Mouse (Mus musculus): ENCODE data around the gene Tjp3. TPM values are rescaled to one million over a fixed set of nuclear protein-coding genes. Genes with fewer than 3 reads are reported as not detected.

The Tjp3 gene
- total RNA-seq, 1 experiment from 2014 or later, result 0.18 TPM

DNA sequence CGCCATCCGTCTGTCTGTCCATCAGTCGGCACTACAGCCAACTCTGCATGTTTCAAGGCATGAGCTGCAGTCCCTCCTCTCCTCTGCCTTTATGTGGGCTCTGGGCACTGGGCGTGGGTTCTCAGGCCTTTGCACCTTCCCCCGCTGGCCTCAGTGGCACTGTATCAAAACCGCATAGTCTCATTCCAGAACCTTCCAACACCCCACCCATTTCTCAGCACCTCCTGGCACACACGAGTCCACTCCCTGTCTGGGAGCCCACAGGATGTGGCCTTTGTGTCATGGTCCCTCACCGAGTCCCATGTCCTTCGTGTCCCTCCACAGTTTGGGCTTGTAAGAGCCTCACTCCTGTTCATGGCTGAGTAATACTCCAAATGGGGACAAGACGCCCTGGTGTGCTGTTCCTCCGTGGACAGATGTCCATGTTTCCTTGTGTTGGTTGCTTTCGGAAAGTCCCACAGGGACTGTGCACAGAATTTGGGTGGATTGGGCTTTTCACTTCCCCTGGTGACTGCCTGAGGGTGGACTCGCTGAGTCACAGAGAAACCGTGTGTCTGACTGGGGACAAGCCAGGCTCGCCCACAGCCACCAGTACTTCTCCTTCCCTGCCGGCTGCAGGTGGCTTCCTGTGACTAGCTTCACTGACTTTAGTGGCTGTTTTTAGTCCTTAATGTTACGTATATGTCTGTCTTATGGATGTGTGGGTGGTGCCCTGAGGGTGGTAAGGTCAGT lies 7.2 kb upstream of the Tjp3 start:
- DNase-seq, result no peak

DNA sequence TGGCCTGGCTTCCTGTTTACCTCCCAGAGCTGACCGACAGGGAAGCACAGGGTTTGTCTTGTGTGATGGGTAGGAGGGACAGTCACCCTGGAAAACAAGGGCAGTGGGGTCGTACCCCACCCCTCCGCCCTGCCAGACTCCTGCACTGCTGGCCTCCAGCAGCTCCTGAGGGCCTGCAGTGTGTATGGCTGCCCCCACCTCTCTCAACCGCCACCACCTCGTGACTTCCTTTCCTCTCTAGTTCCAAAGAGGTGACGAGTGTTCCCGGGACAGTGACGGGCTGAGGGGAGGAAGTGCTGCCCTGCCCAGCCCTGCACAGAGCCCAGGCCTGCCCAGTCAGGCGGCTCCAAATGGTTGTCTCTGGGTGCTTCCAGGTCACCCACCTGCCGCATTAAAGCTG lies 6.5 kb upstream of the Tjp3 start:
- no peak for DNase-seq

DNA sequence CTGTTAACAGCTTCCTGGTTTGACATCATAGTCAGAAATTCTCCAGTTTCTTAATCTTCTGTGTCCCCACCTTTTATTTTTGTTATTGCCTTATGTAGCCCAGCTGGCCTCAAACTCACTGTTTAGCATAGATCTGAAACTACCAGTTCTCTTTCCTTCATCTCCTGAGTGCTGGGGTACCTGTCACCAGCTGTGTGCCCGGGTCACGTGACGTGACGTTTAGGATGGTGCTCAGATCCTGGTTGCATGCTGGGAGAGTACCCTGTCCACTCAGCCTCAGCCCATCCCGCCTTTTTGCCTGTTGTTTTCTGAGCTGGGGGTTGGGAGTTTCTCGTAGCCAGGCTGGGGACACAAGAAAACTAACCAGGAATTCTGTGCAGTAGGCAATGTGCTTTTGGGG lies 5.9 kb upstream of the Tjp3 start:
- DNase-seq, result no peak

DNA sequence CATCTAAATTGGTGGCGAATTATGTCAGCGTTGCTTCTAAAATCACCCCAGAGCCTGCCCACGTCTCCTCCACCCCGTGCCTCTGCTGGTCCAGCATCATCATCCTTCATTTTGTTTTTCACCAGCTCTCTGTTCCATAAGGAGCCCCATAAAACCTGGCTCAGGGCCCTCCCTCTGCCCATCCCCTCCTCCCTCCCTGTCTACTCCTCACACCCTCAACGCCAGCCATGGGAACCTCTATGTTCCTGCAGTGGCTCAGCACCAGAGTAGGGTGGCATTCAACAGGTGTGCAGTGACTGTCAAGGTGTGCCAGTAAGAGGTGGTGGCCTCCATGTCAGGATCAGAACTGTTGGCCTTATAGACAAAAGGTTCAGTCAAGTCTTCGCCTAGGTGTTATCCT lies 3.8 kb upstream of the Tjp3 start:
- DNase-seq, result no peak

DNA sequence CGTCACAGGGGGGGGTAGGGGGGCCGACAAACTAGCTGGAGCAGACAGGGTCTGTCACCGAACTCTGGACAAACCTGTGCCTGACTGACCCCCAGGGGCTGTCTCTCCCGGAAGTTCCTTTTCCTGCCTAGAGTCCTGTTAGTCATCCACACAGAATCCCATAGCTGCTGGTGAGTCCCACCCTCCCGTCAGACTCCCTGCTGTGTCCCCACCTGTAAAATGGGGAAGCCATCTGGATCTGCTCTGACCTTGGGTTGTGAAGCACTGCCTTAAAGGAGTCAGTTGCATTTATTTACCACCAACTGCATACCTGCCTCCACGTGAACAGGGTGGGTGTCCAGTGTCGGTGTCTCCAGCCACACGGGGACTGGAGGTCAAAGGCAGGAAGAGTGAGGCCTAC lies 3.1 kb upstream of the Tjp3 start:
- DNase-seq, result no peak

DNA sequence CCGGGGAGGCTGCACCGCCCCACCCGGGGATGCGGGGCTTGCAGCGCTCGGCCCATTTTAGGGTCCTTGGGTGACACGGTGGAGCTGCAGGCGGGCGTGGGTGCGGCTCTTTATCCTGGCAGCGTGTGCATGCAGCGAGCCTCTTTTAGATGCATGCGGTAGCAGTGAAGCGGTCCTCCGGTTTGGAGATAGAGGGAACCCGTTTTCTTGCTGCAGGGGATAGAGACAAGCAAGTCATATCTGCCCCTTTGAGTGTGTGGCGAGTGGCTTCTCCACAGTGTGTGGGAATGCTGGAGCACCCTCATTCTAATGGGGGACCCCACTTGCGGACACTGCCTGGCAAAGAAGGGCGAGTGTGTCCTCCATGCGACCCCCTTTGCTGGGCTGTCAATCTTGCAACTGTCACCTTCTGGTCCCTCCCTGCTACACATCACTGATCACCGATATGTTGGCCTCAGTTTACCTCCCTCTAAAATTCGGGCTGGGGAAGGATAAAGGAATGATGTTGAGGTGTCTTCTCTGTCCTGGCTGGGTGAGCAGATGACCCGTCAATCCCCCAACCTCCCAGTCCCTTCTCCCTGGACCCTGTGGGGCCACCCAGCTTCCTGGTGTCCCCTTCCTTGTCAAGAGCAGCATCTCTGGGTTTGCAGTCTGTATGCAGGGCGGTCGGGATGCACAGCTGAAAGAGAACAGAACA lies 2.1 kb upstream of the Tjp3 start:
- no peak for DNase-seq

DNA sequence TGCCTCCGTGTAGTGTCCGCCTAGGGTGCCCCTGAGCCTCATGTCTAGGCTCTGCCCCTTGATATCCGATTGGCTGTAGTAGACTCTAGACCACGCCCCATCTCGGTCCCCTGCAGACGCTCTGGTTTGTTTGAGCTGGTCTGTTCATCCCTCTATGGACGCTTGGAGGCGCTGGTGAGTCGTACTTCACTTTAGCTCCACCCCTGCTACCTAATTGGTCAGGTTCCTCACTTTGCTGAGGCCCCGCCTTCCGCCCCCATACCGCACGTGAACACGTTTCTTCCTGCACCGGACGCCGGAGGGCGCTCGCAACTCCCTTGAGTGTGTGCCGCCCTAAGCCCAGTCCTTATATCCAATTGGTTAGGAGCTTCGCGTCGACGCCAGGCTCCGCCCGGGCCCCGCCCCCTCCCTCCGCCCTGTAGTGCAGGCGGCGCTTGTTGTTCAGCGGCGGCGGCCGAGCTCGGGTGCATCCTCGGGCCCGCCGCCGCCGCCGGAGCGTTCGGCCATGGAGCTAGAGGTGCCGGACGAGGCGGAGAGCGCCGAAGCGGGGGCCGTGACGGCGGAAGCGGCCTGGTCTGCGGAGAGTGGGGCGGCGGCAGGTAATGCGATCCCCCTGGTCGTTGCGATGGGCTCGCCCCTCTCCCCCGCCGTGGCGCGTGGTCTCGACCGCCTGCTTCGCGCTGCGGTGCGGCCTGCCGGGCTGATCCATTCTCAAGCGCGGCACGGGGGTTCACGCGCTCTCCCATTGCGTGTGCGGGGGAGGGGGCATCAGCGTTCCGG lies 1.4 kb upstream of the Tjp3 start, which contains the start of gene Pip5k1c:
Gene Pip5k1c (plus strand): TSS at position 410 of the 780 bp plus-strand sequence.
- DNase-seq, result peak; percentile 97

DNA sequence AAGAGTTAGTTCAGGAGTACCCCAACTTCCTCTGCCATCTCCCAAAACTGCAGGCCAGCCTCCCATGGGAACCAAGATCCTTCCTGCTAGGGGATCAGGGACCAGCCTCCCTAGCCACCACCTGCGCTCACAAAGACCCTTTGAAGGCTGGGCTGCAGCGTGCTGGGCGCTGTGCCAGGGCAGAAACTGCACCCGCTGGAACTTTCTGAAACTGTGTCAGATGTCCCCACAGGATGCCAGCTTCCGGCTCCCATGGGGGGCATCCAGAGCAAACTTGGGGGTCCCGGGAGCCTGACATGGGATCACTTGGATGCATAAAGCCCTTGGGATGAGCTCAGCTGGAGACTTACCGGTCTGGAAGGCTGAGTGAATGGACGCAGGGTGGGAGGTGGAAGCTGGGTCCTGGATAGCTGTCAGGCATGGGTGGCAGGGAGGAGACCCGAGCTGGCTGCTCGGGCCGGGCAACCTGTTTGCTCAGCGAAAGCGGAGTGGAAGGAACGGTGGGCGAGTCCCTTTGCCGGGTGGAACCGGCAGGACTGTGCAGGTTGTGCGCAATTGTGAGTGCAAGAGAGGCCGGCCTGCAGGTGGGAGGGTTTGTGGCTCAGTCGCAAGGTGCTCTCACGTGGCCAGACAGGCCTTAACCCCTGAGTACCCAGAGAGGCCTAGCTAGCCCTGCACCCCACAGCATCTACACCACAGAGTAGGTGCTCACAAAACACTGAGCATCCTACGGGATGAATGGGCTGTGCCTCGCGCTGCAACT lies 502 bp downstream of the Tjp3 start:
- no peak for DNase-seq

DNA sequence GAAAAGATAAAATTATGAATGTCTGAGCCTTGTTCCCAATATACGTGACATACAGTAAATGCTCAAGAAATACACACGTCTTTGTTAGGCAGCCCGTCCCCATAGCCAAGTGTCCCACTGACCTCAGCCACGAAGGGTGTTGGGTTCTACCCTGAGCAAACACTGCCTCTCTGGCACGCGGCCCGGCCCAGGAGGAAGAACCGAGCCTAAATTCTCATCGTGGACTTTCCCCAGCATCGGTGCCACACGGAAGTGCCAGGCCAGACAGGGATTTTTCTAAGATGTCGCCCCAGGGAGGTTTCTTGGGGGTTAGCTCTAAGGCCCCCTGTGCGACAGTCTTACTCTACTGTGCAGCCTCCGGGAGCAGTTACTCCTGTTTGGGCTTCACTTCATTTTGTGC lies 1.6 kb downstream of the Tjp3 start:
- no peak for DNase-seq

DNA sequence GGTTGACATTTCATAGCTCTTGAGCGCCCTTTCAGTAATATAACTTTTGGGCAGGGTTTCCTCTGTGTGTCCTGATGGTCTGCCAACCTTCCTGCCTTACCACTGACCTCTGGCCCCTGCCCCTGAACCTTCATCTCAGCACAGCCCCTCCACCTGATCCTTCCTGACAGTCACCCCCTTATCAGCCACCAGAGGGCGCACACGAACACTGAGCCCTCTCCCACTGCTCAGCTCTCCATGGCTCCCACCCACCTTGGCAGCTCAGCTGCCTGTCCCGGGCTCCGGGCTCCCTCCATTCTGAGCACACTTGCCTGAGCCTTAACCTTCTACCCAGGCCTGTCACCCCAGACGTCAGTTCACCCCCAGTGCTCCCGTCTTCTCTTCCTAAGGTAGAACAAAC lies 2.1 kb downstream of the Tjp3 start:
- peak; percentile 60 for DNase-seq

DNA sequence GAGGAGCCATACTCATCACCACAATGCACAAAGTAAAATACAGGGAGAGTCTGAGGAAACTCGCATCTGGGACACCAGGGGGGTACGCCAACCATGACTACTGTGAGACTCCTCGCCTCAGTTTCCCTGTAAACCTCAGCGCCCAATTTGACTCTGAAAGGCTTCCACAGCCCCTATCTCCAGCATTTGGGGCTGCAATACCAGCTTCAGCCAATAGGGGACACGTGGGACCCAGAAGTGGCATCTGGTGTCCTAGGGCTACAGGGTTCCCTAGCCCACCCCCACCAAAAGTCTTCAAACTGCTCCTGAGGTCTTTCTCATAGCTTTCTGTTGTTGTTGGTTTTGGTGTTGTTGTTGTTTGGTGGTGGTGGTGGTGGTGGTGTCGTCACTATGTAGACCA lies 2.8 kb downstream of the Tjp3 start:
- no peak for DNase-seq

DNA sequence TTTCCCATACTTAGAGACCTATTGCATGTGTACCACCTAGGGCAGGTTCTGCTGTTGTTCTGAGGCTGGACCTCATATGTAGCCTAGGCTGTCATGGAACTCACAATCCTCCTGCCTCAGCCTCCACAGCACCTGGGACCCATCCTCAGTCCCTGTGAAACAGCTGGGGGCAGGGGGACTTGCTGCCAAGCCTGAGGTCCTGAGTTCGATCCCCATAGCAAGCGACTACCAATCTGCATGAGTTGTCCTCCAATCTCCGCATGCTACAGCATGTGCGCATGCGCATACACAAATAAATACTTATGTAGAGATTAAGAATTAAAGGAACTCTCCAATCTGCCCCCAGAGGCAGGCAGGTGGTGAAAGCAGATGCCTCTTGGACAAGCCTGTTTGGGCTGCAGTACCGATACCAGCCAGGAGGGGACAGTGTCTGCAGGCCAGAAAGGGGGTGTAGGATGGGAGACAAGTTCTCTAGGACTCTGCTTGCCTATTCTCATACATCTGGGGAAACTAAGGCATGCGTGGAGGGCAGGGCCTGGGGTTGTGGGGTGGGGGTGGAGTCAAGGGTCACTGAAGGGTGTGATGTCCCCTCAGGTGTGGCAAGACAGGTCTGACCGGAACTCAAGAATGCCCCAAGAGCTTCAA lies 3.7 kb downstream of the Tjp3 start:
- peak; percentile 42 for DNase-seq

DNA sequence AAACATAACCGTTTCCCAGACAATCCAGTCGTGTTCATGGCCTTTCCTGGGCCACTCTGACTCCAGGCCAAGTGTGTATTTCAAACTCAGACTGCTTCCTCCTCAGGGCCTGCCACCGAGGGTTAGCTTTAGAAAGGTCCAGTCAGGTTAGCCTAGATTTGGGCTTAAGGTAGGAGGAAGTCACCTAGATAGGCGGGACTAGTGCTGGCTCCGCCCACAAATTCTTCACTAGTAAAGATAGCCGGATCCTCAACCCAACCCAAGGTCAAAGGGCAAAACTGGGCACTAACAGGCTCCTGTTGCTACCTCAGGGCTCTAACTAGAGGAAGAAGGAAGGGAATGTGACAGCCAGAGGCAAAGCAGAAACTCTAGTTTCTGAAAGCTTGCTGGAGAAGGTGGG lies 4.8 kb downstream of the Tjp3 start:
- DNase-seq, result no peak

DNA sequence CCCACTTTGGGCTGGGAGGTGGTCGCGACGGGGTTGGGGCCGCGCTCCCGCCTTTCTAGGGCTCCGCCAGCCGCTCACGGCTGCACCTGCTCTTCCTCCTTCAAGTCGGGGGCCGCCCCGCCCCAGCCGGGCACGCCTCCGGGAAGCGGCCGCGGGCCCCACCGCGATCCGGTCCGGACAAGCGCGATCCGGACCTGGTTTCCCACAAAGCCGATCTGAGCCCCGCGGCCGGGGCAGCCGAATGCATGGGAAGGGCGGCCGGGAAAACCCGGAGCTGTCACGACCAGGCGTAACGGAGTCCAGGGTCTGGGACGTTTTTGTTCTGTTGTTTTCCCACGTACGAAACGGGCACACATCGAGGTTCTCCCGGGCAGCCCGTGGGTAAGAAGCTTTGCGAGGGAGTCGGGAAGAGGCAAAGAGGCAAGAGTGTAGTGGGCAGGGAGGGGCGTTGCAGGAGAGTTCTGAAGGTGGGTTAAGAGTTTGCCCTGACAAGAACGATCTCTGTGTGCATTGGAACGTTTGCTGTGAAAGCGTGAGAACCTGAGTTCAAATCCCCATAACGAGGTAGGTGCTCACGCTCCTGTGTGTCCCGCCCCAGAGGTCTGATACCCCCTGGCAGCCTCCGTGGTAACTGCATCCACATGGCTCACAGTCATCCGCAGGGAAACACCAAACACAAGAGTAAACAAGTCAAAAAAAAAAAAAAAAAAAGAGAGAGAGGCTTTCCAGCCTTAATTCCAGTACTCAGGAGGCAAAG lies 5.5 kb downstream of the Tjp3 start:
- peak; percentile 91 for DNase-seq

DNA sequence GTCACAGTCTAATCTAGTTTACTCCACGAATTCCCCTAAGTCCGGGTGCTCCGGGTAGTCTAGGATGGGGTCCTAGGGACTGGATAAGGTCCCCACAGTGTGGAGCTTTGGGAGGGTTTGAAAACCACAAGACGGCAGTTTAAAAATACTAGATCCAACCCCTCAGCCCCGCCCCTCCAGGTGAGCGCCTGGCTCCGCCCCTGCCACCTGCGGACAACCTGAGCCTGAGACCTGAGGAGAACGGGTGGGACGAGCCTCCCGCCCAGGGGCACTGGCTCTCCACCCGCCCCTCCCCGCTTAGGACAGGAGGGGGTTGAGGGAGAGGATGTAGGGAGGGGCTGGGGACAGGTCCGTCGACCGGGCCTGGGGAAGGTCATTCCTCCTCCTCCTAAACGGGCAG lies 6.7 kb downstream of the Tjp3 start:
- DNase-seq, result no peak

DNA sequence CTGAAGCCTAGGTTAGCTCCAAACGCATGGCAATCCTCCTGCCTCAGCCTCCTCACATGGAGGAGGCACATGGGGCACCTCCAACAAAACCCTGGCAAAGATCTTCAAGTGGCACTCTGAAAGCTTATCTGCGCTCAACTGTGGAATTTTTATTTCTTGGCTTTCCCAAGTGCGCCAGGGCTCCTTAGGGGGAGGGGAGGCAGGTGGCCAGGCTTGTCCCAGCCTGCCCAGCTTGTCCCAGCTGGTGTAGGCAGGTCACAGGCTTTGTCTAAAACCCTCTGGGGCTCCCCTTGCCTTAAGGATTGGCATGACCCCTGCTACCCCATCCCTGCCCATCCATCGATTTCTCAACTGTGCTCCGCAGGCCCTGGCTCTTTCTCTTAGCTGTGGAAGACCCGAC lies 7.2 kb downstream of the Tjp3 start:
- no peak for DNase-seq

DNA sequence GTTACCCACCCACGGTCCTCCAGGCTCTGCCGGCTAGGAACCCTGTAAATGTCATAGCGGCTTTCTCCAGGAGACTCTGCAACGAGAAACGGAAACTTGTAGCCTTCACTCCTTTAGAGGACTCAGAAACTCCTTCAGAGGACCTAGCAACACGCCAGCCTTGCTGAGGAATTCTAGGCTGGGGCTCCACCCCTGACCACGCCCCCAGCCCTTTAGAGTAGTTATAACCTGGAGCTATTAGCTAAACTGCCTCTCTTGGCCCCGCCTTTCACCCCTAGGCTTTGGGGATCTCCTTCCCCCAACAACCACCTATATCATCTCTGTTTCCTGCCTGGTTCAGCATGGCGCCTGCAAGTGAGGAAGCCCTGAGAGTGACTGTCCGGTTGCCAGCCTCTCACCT lies 11.9 kb downstream of the Tjp3 start:
- DNase-seq, result no peak

DNA sequence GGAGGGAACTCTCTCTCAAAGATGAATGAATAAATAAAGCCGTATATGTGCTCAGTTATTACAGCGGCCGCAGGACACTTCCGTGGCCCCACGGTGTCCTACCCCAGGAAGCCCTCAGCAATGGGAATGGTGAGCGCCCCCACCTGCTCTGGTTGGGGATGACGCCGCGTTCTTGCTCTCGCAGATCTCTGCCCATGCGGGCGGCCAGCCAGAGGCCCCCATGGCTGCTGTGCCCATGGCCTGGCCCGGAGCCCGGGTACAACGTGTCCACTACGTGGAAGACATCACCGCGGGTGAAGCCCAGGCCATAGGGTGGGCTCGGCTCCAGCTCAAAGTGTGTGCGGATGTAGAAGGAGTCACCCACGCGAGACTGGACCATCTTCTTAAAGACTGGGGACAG lies 13.7 kb downstream of the Tjp3 start:
- DNase-seq, result no peak

DNA sequence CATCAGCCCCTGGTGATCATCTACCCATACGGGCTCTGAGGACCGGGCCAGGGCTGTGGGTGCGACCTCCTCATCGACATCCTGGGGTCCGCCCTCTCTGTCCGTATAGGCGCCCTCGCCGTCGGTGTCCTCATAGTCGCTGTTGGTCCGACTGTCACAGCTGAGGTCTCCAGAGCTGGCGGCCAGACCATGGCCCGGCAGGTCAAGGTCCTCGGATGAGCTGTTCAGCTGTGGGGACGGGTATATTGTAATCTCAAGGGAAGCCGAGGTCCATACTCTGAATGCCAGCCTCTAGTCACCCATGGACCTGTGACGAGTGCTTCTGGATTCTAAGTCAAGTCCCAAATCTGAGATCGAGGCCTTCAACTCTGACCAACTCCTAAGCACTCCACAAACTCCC lies 17.5 kb downstream of the Tjp3 start:
- DNase-seq, result no peak

DNA sequence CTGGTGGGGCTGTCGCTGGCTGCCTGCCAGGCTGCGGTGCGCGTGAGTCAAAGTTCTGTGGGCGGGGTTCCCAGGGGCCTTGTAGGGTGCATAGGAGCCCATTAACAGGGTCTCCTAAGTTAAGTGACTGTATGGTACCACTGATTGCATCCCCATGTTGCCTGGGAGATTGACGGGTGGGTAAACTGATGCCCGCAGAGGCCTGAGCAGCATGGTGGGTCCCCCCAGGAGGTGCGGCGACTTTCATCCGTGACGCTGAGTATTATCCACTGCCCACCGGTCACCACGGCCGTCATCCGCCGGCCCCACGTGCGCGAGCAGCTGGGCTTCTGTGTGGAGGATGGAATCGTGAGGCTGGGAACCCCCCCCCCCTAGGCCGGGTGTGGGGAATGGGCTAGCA lies 19.0 kb downstream of the Tjp3 start:
- DNase-seq, result no peak
